Mouse (Mus musculus) liver, embryonic 14.5 days (tissue): ENCODE data around the gene Spns3.

Experiments used
- CTCF ChIP-seq: IDR thresholded peaks from 2 replicates; pipeline ENCODE4 v1.5.1; 2016; ENCODE audit warnings: antibody characterized with exemption, low read depth, control low read depth
- EP300 ChIP-seq: IDR thresholded peaks from 2 replicates; pipeline ENCODE4 v1.6.1; 2016; ENCODE audit warnings: antibody characterized with exemption, low read depth

DNA sequence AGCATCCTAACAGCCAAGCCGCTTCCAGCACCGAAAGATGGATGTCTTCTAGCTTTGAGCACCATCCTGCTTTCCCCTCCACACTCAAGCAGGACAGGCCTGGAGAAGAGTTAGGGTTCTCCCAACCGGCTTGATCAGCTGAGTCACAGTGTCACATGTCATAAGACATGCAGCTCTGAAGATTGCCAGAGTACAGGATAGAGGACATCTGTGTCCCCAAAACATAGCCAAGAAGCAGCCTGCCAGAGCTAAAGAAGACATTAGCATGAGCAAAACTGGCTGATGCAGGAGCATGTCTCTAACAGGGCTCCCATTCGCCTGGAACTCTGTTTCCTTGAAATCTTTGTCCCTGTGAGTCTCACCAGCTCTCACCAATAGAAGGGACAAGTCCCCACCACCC lies 24.1 kb downstream of the Spns3 start:
- TF ChIP-seq CTCF, result no peak
- no peak for TF ChIP-seq EP300
